Mouse (Mus musculus) MEL (cell line): ENCODE data around the gene Rab30.

Experiments used
- CTCF ChIP-seq, 3 experiments: IDR thresholded peaks in 2 of 3; conservative IDR thresholded peaks in 1 of 3; 2 replicates each; pipeline ENCODE4 v1.5.1; 2011 to 2012; ENCODE audit warnings: low read length in 3 of 3, low read depth in 2 of 3, mild to moderate bottlenecking in 2 of 3, improper control_type of control experiment in 1 of 3, inconsistent platforms in 1 of 3, mixed read lengths in 1 of 3, moderate library complexity in 1 of 3; ENCODE audit not compliant: control insufficient read depth in 1 of 3, insufficient read depth in 1 of 3, poor library complexity in 1 of 3, severe bottlenecking in 1 of 3
- E2F4 ChIP-seq: IDR thresholded peaks from 2 replicates; pipeline ENCODE4 v1.6.1; 2011; ENCODE audit warnings: low read depth, low read length, improper control_type of control experiment, borderline replicate concordance
- ELF1 ChIP-seq: IDR thresholded peaks from 2 replicates; pipeline ENCODE4 v1.6.1; 2014; ENCODE audit warnings: low read depth, mild to moderate bottlenecking, inconsistent platforms, low read length, improper control_type of control experiment, moderate library complexity
- EP300 ChIP-seq, 2 experiments: IDR thresholded peaks; 2 replicates each; pipeline ENCODE4 v1.6.1; 2011; ENCODE audit warnings: improper control_type of control experiment in 2 of 2, low read length in 2 of 2, low read depth in 1 of 2, mild to moderate bottlenecking in 1 of 2
- GATA1 ChIP-seq: IDR thresholded peaks from 2 replicates; pipeline ENCODE4 v1.6.1; 2011; ENCODE audit warnings: low read depth, low read length, improper control_type of control experiment
- HCFC1 ChIP-seq: IDR thresholded peaks from 2 replicates; pipeline ENCODE4 v1.6.1; 2012; ENCODE audit warnings: low read depth, mild to moderate bottlenecking, inconsistent platforms, low read length, improper control_type of control experiment, moderate library complexity
- JUND ChIP-seq: IDR thresholded peaks from 2 replicates; pipeline ENCODE4 v1.6.1; 2011; ENCODE audit warnings: low read depth, mild to moderate bottlenecking, improper control_type of control experiment, low read length
- MAFK ChIP-seq: IDR thresholded peaks from 2 replicates; pipeline ENCODE4 v1.6.1; 2011; ENCODE audit warnings: low read depth, mild to moderate bottlenecking, low read length, improper control_type of control experiment, borderline replicate concordance
- ZKSCAN1 ChIP-seq: IDR thresholded peaks from 2 replicates; pipeline ENCODE4 v1.6.1; 2012; ENCODE audit warnings: low read depth, mild to moderate bottlenecking, inconsistent platforms, low read length, improper control_type of control experiment, moderate library complexity

GRCm38 (mm10) chr7:92742341-92742741, 938 bp downstream of the Rab30 start:
- TF ChIP-seq HCFC1 (no peak), ELF1 (no peak), MAFK (no peak), ZKSCAN1 (no peak), EP300 (IDR thresholded peaks at IDR 0.05; ENCODE audit: low read depth in 1 of 2, low read length in 2 of 2) (no peak), CTCF (IDR thresholded peaks at IDR 0.05 in 2 of 3, conservative IDR thresholded peaks at IDR 0.05 in 1 of 3; ENCODE audit: control insufficient read depth in 1 of 3, insufficient read depth in 1 of 3, low read depth in 2 of 3, low read length in 3 of 3, poor library complexity in 1 of 3, severe bottlenecking in 1 of 3) (no peak), E2F4 (no peak), JUND (no peak), GATA1 (no peak)
